Mouse (Mus musculus) liver, embryonic 12.5 days (tissue): Measurements from ENCODE around the gene Znrd1. TPM values are rescaled to one million over a fixed set of nuclear protein-coding genes. Genes with fewer than 3 reads are reported as not detected.

ENCODE experiments used
- ATAC-seq: fragments of 200-750 bp; cut with Nextera tagmentation; 2 replicates; pipeline ENCODE4 v1.8.0; 2017; ENCODE audit warnings: moderate number of reproducible peaks, mild to moderate bottlenecking, moderate library complexity
- H3K27ac ChIP-seq: fragments of 300-500 bp; sonication (generic); 2 replicates; pipeline ENCODE4 v1.5.1; 2016; ENCODE audit warnings: mild to moderate bottlenecking
- H3K27me3 ChIP-seq: fragments of 300-500 bp; sonication (generic); replicated peaks from 2 replicates; pipeline ENCODE4 v1.6.1; 2016; ENCODE audit warnings: mild to moderate bottlenecking, moderate library complexity
- H3K36me3 ChIP-seq: fragments of 300-500 bp; sonication (generic); 2 replicates; pipeline ENCODE4 v1.6.1; 2016; ENCODE audit warnings: mild to moderate bottlenecking, moderate library complexity
- H3K4me1 ChIP-seq: fragments of 300-500 bp; sonication (generic); 2 replicates; pipeline ENCODE4 v1.6.1; 2016
- H3K4me2 ChIP-seq: fragments of 300-500 bp; sonication (generic); 2 replicates; pipeline ENCODE4 v1.6.1; 2016; ENCODE audit warnings: mild to moderate bottlenecking, moderate library complexity
- H3K4me3 ChIP-seq: fragments of 300-500 bp; sonication (generic); 2 replicates; pipeline ENCODE4 v1.5.1; 2016; ENCODE audit warnings: mild to moderate bottlenecking, moderate library complexity
- H3K9ac ChIP-seq: fragments of 300-500 bp; sonication (generic); 2 replicates; pipeline ENCODE4 v1.6.1; 2016; ENCODE audit warnings: mild to moderate bottlenecking, moderate library complexity
- H3K9me3 ChIP-seq: fragments of 300-500 bp; sonication (generic); replicated peaks from 2 replicates; pipeline ENCODE4 v1.6.1; 2016; ENCODE audit warnings: mild to moderate bottlenecking, moderate library complexity
- WGBS: fragments of 180-500 bp; shearing (Covaris S2); methylation state at CpG from one replicate; pipeline ENCODE4 v1.1.7; 2016; ENCODE audit not compliant: insufficient replicate concordance; 5-methylcytosine and 5-hydroxymethylcytosine counted together
- polyA plus RNA-seq: library from polyadenylated mRNA; unstranded; fragments of >200 nt; fragmentation: Nextera tagmentation; extraction: Ambion mirVana; gene quantifications from 2 replicates; pipeline ENCODE4 v1.2.1, GENCODE M21; 2016

The Znrd1 gene
- polyA plus RNA-seq, 1 experiment from 2014 or later, result 32.7 TPM

DNA sequence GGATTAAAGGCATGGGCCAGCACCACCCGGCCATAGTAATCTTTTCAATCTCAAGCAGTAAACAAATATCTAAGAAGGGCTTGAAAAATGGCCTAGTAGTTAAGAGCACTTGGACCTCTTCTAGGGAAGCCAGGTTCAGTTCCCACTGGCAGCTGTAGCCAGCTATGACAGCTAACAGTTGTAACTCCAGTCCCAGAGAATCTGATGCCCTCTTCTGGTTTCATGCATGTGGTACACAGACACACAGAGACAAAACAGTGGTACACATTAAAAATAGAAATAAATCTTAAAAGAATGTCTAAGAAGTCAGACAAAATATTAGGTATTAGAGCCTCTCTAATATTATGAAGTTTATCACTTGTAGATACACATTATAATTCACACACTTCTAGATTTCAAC is 2.8 kb upstream of the Znrd1 start:
- H3K27me3 ChIP-seq, result no peaks in the 10 kb centered on the region
- WGBS, result 57% methylated on average over 1 of the region's 1 CpGs
- ATAC-seq, result no peak
- H3K4me2 ChIP-seq, result no peak overlapping the region
- no peak overlapping the region for H3K9ac ChIP-seq
- H3K27ac ChIP-seq, result no peak overlapping the region
- H3K9me3 ChIP-seq, result no peaks in the 10 kb centered on the region
- H3K4me3 ChIP-seq, result no peak overlapping the region
- peaks cover 8% of the 10 kb centered on the region for H3K36me3 ChIP-seq
- H3K4me1 ChIP-seq, result peaks cover 16% of the 10 kb centered on the region

DNA sequence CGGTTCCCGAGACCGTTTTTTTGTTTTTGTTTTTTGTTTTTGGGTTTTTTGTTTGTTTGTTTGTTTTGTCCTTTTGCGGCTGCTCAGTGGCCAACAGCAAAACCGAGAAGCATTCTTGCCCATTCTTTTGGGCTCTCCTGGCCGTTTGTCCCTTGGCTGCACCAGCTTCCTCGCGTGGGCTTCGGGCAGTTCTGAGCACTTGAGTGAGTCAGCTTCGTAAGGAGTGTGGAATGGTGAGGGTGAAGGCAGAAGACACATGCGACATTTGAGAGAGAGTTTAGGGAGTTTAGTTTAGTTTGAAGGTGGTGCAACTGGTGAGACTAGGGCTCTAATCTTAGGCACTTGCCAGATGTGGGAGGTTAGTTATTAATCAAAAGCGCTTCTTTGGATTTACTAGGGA is 525 bp upstream of the Znrd1 start:
- Histone ChIP-seq H3K27ac (peak overlapping the region; percentile 56; the same call in 1 of the 2 replicates), H3K4me1 (peaks cover 16% of the 10 kb centered on the region), H3K9me3 (no peaks in the 10 kb centered on the region), H3K4me2 (peak overlapping the region; percentile 81), H3K27me3 (no peaks in the 10 kb centered on the region), H3K9ac (peak overlapping the region; percentile 82), H3K4me3 (peak overlapping the region; percentile 71), H3K36me3 (peaks cover 13% of the 10 kb centered on the region)
- 8% methylated on average over 12 of the region's 12 CpGs for WGBS
- no peak for ATAC-seq

DNA sequence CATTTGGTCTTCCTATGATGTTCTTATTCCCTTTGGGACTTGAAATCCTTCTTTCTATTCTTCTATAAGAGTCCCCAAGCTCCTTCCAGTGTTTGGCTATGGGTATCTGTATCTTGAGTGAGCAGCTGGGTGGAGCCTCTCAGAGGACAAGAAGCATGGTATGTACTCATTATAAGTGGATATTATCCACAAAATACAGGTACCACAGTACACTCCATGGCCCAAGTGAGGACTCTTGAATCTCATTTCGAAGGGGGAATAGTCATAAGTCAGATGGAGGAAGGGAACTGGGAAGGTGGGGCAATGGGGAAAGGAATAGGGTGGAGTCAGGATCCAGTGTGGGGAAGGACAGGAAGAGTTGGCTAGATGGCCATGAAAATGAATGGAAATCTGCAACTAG is 5.3 kb downstream of the Znrd1 start:
- no peak overlapping the region for H3K27ac ChIP-seq
- H3K9me3 ChIP-seq, result no peaks in the 10 kb centered on the region
- peaks cover 21% of the 10 kb centered on the region for H3K4me1 ChIP-seq
- H3K27me3 ChIP-seq, result peaks cover 10% of the 10 kb centered on the region
- H3K4me2 ChIP-seq, result no peak overlapping the region
- H3K4me3 ChIP-seq, result no peak overlapping the region
- no peak overlapping the region for H3K9ac ChIP-seq
- H3K36me3 ChIP-seq, result peaks cover 29% of the 10 kb centered on the region
- ATAC-seq, result no peak
- 71% methylated on average over 1 of the region's 1 CpGs for WGBS

DNA sequence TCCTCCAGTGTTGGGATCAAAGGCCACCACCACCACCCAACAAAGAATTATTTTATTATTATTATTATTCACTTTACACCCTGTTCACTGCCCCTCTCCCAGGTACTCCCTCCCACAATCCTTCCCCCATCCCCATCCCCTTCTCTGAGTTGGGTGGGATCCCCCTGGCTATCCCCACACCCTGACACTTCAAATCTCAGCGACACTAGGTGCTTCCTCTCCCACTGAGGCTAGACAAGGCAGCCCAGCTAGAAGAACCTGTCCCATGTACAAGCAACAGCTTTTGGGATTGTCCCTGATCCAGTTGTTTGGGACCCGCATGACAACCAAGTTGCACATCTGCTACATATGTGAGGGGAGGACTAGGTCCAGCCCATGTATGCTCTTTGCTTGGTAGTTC is 5.7 kb downstream of the Znrd1 start:
- H3K9ac ChIP-seq, result no peak overlapping the region
- H3K27ac ChIP-seq, result no peak overlapping the region
- peaks cover 14% of the 10 kb centered on the region for H3K27me3 ChIP-seq
- 79% methylated on average over 2 of the region's 2 CpGs for WGBS
- H3K9me3 ChIP-seq, result no peaks in the 10 kb centered on the region
- H3K4me3 ChIP-seq, result no peak overlapping the region
- H3K4me1 ChIP-seq, result peaks cover 20% of the 10 kb centered on the region
- no peak overlapping the region for H3K4me2 ChIP-seq
- H3K36me3 ChIP-seq, result peaks cover 29% of the 10 kb centered on the region
- no peak for ATAC-seq

DNA sequence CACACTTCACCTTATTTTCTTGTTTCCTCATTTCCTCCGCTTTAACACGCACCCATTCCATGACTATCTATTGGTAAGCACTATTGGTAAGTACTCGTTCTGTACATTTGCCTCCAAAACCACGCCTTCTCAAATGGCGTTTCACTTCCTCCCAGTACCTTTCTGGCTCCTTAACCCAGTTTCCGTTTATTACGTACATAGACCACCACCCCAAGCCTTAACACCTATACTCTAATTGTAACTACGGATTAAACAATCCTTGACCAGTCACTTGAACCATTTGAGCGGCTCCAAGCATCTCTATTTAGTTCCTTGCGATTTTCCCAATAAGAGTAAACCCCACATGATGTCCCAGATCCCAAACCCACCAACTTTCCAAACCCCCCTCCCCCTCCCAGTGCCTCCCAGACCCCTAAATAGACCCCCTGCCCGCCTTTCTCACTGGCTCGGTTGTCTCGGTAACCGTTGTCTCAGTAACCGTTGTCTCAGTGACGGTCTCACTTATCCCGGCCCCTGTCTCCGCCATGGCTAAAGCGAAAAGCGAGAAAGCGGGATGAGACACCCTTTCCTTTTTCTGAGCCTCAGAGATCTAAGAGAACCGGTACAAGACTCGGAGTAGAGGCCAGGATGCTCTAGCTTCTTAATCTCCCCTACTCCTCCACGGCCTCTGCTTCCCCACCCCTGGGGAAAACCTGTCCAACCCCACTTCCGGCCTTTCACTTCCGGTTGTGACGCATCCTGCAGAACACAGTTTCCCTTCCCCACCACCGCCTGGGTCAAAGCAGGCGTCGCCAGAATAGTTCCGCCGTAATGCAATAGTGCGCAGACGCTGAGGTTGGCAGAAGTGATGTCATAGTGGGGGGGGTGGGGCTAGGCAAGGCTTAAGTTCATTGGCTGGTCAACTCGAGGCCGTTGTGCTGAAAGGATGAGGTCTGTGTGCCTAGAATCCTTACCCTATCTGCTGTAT is 7.1 kb downstream of the Znrd1 start, which contains the start of gene Ppp1r11:
Ppp1r11 (minus strand) TSS at position 761 of the 967 bp plus-strand sequence.
- peak within 1 kb of the TSS; percentile 76 for H3K9ac ChIP-seq
- H3K36me3 ChIP-seq, result peaks cover 22% of the 10 kb centered on the region
- H3K4me2 ChIP-seq, result peak within 1 kb of the TSS; percentile 75
- H3K27me3 ChIP-seq, result peaks cover 28% of the 10 kb centered on the region
- WGBS, result under 1% methylated on average over 36 of the region's 36 CpGs
- peak; percentile 97 for ATAC-seq
- H3K9me3 ChIP-seq, result no peaks in the 10 kb centered on the region
- H3K4me1 ChIP-seq, result peaks cover 24% of the 10 kb centered on the region
- peak within 1 kb of the TSS; percentile 76 for H3K27ac ChIP-seq
- peak within 1 kb of the TSS; percentile 77 for H3K4me3 ChIP-seq

DNA sequence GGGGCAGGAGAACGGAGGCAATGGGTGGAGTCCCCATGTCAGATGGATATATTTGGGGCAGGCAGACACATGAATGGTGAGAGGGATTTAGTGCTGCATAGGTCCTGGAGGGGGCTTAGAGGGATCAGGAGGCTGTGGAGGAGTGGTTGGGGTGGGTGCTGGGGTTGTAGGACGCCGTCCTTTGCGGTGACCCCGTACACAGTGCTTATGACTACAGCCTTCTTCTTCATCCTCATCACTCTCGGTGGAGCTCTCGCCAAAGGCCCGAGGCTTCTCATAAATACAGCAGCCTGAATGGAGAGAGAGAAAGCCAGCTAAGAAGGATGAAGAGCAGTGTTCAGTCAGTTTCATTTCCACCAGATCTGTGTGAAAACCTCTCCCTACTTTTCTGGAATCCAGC is 9.1 kb downstream of the Znrd1 start:
- H3K36me3 ChIP-seq, result peaks cover 17% of the 10 kb centered on the region
- H3K4me3 ChIP-seq, result no peak overlapping the region
- no peaks in the 10 kb centered on the region for H3K9me3 ChIP-seq
- WGBS, result 84% methylated on average over 8 of the region's 8 CpGs
- no peak overlapping the region for H3K27ac ChIP-seq
- peaks cover 48% of the 10 kb centered on the region for H3K27me3 ChIP-seq
- peaks cover 24% of the 10 kb centered on the region for H3K4me1 ChIP-seq
- H3K4me2 ChIP-seq, result no peak overlapping the region
- no peak for ATAC-seq
- H3K9ac ChIP-seq, result no peak overlapping the region

DNA sequence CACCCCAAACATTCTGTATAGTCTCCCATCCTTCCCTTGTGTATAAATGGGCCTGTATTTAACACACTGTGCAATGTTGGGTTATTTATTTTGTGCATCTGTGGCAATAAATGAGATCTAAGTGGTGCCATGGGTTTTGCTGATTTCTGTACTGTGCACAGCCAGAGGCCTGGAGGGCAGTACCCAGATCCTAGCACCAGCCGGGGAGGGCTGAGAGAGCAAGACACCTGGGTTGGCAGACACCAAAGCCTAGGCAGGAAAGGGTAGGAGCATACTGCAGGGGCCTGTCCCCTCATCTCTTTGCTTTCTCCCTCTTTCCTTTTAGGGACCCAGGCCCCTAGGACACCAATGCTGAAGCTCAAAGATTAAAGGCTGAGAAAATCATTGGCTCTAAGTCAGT is 10.1 kb downstream of the Znrd1 start:
- H3K4me3 ChIP-seq, result no peak overlapping the region
- H3K4me1 ChIP-seq, result peaks cover 24% of the 10 kb centered on the region
- 82% methylated on average over 1 of the region's 1 CpGs for WGBS
- no peak overlapping the region for H3K27ac ChIP-seq
- no peaks in the 10 kb centered on the region for H3K9me3 ChIP-seq
- H3K36me3 ChIP-seq, result peaks cover 16% of the 10 kb centered on the region
- no peak overlapping the region for H3K4me2 ChIP-seq
- peaks cover 58% of the 10 kb centered on the region for H3K27me3 ChIP-seq
- no peak overlapping the region for H3K9ac ChIP-seq
- no peak for ATAC-seq

DNA sequence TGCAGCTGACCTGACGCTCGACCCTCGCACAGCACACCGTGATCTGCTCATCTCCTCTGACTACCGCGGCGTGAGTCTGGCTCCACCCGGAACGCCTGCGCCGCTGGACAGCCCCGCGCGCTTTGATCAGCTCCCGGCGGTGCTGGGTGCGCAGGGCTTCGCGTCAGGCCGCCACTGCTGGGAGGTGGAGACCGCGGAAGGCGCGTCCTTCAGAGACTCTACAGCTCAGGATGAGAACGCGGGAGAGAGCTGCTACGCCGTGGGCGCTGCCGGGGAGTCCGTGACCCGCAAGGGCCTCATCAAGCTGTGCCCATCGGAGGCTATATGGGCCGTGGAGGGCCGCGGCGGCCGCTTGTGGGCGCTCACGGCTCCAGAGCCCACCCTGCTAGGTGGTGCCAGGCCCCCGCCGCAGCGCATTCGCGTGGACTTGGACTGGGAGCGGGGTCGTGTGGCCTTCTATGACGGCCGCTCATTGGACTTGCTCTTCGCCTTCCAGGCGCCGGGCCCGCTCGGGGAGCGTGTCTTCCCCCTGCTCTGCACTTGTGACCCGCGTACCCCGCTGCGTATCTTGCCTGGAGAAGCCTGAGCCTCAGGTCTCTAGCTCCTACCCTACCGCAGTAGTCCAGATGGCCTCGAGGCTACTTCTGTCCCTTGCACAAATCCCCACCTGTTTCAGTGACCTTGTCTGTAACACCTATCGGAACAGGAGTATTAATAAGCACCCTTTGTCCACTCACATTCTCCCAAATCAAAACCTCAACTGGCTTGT is 11.1 kb downstream of the Znrd1 start:
- peak overlapping the region; percentile 45 for H3K4me3 ChIP-seq
- no peak for ATAC-seq
- peaks cover 16% of the 10 kb centered on the region for H3K36me3 ChIP-seq
- peaks cover 68% of the 10 kb centered on the region for H3K27me3 ChIP-seq
- H3K4me2 ChIP-seq, result peak overlapping the region; percentile 73
- peak overlapping the region; percentile 47 for H3K9ac ChIP-seq
- H3K4me1 ChIP-seq, result peaks cover 24% of the 10 kb centered on the region
- H3K27ac ChIP-seq, result no peak overlapping the region
- 3% methylated on average over 62 of the region's 62 CpGs for WGBS
- no peaks in the 10 kb centered on the region for H3K9me3 ChIP-seq

DNA sequence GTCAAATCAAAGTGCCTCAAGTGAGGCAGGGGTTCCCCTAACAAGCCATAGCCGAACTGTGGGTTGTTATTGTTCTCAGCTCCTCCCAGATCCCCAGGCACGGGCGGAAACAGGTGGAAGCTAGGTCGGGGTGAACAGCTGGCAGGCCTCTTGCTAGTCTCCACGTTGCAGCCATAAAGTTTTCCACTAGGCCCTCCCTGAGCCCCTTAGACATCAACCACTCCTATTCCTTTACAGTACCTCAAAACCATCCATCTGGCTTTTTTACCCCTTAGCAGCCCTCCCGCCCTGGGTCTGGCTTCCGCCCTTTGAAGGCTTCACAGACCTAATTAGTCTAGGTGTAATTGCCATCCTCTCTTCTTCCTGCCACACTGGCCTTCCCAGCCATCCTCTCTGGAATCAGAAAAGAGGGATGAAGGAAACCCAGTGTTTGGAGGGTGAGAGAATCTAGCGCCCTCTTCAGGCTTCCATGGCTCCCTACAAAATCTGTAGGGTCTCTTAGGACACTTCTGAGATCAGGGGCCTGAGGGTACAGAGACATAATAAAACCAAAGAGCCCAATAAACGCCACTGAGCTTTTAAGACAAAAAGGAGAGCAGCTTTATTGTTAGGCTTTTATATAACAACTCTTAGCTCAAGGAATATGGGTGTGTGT is 14.1 kb downstream of the Znrd1 start:
- H3K36me3 ChIP-seq, result peaks cover 10% of the 10 kb centered on the region
- no peak overlapping the region for H3K9ac ChIP-seq
- H3K27me3 ChIP-seq, result peaks cover 91% of the 10 kb centered on the region
- H3K9me3 ChIP-seq, result no peaks in the 10 kb centered on the region
- ATAC-seq, result no peak
- WGBS, result 23% methylated on average over 9 of the region's 9 CpGs
- H3K27ac ChIP-seq, result no peak overlapping the region
- no peak overlapping the region for H3K4me3 ChIP-seq
- H3K4me1 ChIP-seq, result peaks cover 8% of the 10 kb centered on the region; the same call in 1 of the 2 replicates
- no peak overlapping the region for H3K4me2 ChIP-seq

DNA sequence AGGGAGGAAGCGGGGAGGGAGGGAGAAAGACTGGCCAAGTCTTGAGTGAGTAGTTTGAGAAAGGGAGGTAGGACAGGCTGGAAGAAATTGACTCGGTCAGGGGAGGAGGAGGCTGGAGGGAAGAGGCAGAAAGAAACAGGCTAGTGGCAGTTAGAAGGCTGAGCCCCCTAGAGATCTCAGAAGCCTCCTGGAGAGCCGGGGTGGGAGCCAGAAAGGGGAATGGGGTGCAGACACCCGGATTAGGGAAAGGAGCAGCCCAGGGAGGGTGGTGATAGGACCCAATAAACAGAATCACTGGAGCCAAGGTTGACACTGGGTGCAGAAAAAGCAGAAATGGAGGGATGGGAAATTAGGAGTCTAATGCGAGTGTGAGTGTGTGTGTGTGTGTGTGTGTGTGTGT is 14.7 kb downstream of the Znrd1 start:
- H3K4me1 ChIP-seq, result peaks cover 8% of the 10 kb centered on the region; the same call in 1 of the 2 replicates
- WGBS, result 17% methylated on average over 5 of the region's 5 CpGs
- peaks cover 91% of the 10 kb centered on the region for H3K27me3 ChIP-seq
- no peak overlapping the region; the same call in 1 of the 2 replicates for H3K4me3 ChIP-seq
- H3K27ac ChIP-seq, result no peak overlapping the region
- H3K36me3 ChIP-seq, result peaks cover 4% of the 10 kb centered on the region
- ATAC-seq, result no peak
- no peak overlapping the region for H3K9ac ChIP-seq
- H3K4me2 ChIP-seq, result no peak overlapping the region
- H3K9me3 ChIP-seq, result no peaks in the 10 kb centered on the region

DNA sequence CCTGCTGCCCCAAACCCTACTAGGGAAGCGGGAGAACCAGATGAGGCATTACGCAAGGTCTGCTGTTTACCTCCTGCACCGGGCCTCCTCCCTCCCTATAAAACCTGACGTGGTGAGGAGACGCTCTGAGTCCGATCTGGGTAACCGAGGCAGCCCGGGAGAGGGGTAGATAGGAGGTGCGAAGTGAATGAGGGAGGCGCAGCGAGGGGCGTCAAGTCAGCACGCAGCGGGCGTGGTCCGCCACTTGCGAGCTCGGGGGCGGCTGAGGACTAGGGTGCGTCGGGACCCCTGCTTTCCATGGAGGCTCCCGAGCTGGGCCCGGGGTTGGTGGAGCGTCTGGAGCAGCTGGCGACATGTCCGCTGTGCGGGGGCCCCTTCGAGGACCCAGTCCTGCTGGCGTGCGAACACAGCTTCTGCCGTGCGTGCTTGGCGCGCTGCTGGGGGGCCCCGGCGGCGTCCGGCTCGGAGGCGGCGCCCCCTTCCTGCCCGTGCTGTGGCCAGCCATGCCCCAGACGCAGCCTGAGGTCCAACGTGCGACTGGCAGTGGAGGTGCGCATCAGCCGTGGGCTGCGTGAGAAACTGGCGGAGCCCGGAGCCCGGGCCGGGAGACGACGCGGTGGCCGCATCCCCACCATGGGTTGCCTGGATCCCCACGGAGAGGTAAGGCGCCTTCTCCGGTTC is 15.4 kb downstream of the Znrd1 start, which contains the start of gene Rnf39:
Rnf39 (plus strand) TSS at position 128 of the 681 bp plus-strand sequence.
- H3K9ac ChIP-seq, result no peak within 1 kb of the TSS
- peak within 1 kb of the TSS; percentile 36 for H3K4me3 ChIP-seq
- 4% methylated on average over 59 of the region's 59 CpGs for WGBS
- peaks cover 8% of the 10 kb centered on the region; the same call in 1 of the 2 replicates for H3K4me1 ChIP-seq
- H3K27me3 ChIP-seq, result peaks cover 85% of the 10 kb centered on the region
- H3K27ac ChIP-seq, result no peak within 1 kb of the TSS
- H3K36me3 ChIP-seq, result no peaks in the 10 kb centered on the region
- no peaks in the 10 kb centered on the region for H3K9me3 ChIP-seq
- peak within 1 kb of the TSS; percentile 60 for H3K4me2 ChIP-seq
- ATAC-seq, result no peak
